Mouse (Mus musculus) limb, embryonic 14.5 days (tissue): Measurements from ENCODE around the gene Hprt. TPM values are rescaled to one million over a fixed set of nuclear protein-coding genes. Genes with fewer than 3 reads are reported as not detected.

ENCODE experiments used
- ATAC-seq: fragments of 200-750 bp; cut with Nextera tagmentation; 2 replicates; pipeline ENCODE4 v1.8.0; 2017; ENCODE audit warnings: low read depth, moderate number of reproducible peaks, moderate TSS enrichment; ENCODE audit not compliant: low FRiP score
- DNase-seq: peaks from one replicate; pipeline ENCODE4 v3.0.0-alpha.2; 2015; ENCODE audit warnings: low spot score
- H3K27ac ChIP-seq: fragments of 300-500 bp; sonication (generic); replicated peaks from 2 replicates; pipeline ENCODE4 v1.5.1; 2014; ENCODE audit warnings: low read depth, mild to moderate bottlenecking, low read length, moderate library complexity, mixed read lengths
- H3K27me3 ChIP-seq: fragments of 300-500 bp; sonication (generic); 2 replicates; pipeline ENCODE4 v1.6.1; 2014; ENCODE audit warnings: low read length, mixed read lengths; ENCODE audit not compliant: control insufficient read depth, insufficient read depth
- H3K36me3 ChIP-seq: fragments of 300-500 bp; sonication (generic); 2 replicates; pipeline ENCODE4 v1.6.1; 2014; ENCODE audit warnings: mild to moderate bottlenecking, low read length, moderate library complexity, mixed read lengths; ENCODE audit not compliant: control insufficient read depth, insufficient read depth
- H3K4me1 ChIP-seq: fragments of 300-500 bp; sonication (generic); 2 replicates; pipeline ENCODE4 v1.6.1; 2014; ENCODE audit warnings: antibody characterized with exemption, low read length, mixed read lengths; ENCODE audit not compliant: control insufficient read depth, insufficient read depth
- H3K4me2 ChIP-seq: fragments of 300-500 bp; sonication (generic); replicated peaks from 2 replicates; pipeline ENCODE4 v1.6.1; 2014; ENCODE audit warnings: low read depth, mild to moderate bottlenecking, low read length, moderate library complexity; ENCODE audit not compliant: severe bottlenecking
- H3K4me3 ChIP-seq: fragments of 300-500 bp; sonication (generic); replicated peaks from 2 replicates; pipeline ENCODE4 v1.5.1; 2014; ENCODE audit warnings: low read length
- H3K9ac ChIP-seq: fragments of 300-500 bp; sonication (generic); 2 replicates; pipeline ENCODE4 v1.6.1; 2014; ENCODE audit warnings: mild to moderate bottlenecking, low read depth, low read length, moderate library complexity; ENCODE audit not compliant: severe bottlenecking
- H3K9me3 ChIP-seq: fragments of 300-500 bp; sonication (generic); 2 replicates; pipeline ENCODE4 v1.6.1; 2016; ENCODE audit warnings: low read length; ENCODE audit not compliant: control insufficient read depth
- POLR2A ChIP-seq: fragments of 200-500 bp; IDR thresholded peaks from 2 replicates; pipeline ENCODE4 v1.8.0; 2012; ENCODE audit warnings: inconsistent platforms, mild to moderate bottlenecking, moderate library complexity, borderline replicate concordance; ENCODE audit not compliant: insufficient read depth, insufficient read length; ENCODE audit errors: extremely low read depth
- WGBS: fragments of 180-500 bp; shearing (Covaris S2); extraction: QIAGEN DNeasy Blood & Tissue Kit; methylation state at CpG from one replicate; pipeline ENCODE4 v1.1.7; 2014; 5-methylcytosine and 5-hydroxymethylcytosine counted together
- polyA plus RNA-seq, 2 experiments: library from polyadenylated mRNA; depleted of rRNA in 1 of 2; stranded (reverse) in 1 of 2; unstranded in 1 of 2; fragments of >200 nt; fragmentation: Nextera tagmentation in 1 of 2; extraction: Ambion mirVana in 1 of 2; gene quantifications; 2 replicates each; pipeline versions ENCODE4 v1.2.1 to v1.2.3; 2012 to 2014

The Hprt gene
- polyA plus RNA-seq, 2 experiments, result 60.9 to 140 TPM

DNA sequence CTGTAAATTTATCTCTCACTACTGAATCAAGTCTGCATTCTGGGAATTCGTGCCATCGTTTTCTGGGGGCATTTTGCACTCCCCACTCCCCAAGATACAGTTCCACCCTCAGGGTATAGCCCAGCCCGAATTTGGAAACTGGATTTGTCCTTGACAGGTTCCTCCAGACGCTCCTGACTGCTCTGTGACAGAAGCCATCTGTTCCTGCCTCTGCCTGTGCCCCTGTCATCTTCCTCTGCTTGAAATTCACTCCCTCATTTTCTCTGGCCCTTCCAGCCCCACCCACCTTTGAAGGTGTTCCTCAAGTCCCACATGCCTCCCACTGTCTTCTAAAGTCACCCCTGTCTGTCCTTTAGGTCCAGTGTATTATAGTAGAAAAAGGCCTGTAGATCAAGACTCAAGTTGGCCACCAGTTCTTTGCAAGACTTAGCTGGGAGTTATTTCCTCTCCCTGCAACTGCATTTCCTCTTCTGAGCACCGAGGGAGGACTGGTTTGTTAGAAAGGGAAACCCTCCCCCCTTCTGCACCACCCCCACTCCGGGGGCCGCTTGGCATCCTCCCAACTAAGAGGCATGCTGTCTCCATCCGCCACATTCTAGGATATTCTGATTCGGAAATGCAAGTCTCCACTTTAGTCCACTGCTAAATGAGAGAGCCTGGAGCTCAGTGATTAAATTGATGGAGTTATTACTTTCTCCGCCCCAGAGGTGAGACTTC, 57.4 kb downstream of the Hprt start:
- no peak for TF ChIP-seq POLR2A
- Histone ChIP-seq H3K4me3 (no peak overlapping the region), H3K36me3 (no peaks in the 10 kb centered on the region), H3K9ac (no peak overlapping the region), H3K27me3 (no peaks in the 10 kb centered on the region), H3K4me2 (no peak overlapping the region), H3K4me1 (peaks cover 3% of the 10 kb centered on the region; the same call in 1 of the 2 replicates), H3K27ac (peak overlapping the region; percentile 61), H3K9me3 (no peaks in the 10 kb centered on the region)
- WGBS, result 29% methylated on average over 10 of the region's 10 CpGs
- DNase-seq (no peak), ATAC-seq (no peak)

DNA sequence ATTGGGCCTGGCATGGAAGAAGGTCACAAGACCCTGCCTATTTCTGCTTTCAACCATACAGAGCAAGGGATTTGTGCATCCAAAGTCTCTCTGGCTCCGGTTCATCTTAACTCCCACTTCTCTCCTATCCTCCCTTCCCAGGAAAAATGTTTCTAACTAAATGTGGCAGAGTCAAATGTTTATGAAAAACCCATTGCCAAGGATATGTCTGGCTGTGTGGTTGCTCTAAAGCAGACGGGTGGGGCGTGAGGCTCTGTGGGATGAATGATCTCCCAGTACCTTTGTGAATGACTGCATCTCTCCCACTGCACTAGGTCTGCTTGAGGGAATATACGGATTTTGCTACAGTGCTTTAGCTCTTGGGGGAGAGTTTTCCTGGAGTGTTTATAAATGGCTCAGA, 58.1 kb downstream of the Hprt start:
- Histone ChIP-seq H3K9ac (no peak overlapping the region), H3K4me2 (no peak overlapping the region), H3K9me3 (no peaks in the 10 kb centered on the region), H3K36me3 (no peaks in the 10 kb centered on the region), H3K4me1 (peaks cover 5% of the 10 kb centered on the region; the same call in 1 of the 2 replicates), H3K4me3 (no peak overlapping the region), H3K27ac (peak overlapping the region; percentile 61), H3K27me3 (no peaks in the 10 kb centered on the region)
- ATAC-seq, result 0 out of 2 replicates have a peak, but pooled peaks have one; percentile 7
- DNase-seq, result no peak
- 65% methylated on average over 4 of the region's 4 CpGs for WGBS
- TF ChIP-seq POLR2A, result no peak

DNA sequence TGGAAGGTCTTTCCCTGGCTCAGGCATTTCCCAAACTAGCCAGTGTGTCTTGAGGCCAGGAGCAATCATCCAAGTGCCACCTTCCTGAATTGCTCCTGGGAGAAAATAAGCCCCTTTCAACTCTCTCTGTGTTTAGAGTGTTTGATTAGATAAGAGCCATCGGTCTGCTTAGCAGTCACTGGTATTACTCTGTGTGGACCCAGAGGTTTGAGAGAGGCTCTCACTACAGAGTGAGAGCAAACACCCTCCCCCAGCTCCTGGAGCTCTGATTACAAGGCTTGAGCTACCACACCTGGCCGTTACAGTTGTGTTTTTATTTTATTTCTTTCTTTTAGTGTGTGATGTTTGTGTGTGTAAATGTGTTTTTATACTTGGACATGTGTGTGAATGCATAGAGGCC, 59.0 kb downstream of the Hprt start:
- Histone ChIP-seq H3K4me3 (no peak overlapping the region), H3K27me3 (no peaks in the 10 kb centered on the region), H3K4me2 (no peak overlapping the region), H3K9me3 (no peaks in the 10 kb centered on the region), H3K9ac (no peak overlapping the region), H3K36me3 (no peaks in the 10 kb centered on the region), H3K4me1 (peaks cover 8% of the 10 kb centered on the region; the same call in 1 of the 2 replicates), H3K27ac (no peak overlapping the region)
- WGBS, result 26% methylated on average over 2 of the region's 2 CpGs
- DNase-seq (no peak), ATAC-seq (no peak)
- no peak for TF ChIP-seq POLR2A

DNA sequence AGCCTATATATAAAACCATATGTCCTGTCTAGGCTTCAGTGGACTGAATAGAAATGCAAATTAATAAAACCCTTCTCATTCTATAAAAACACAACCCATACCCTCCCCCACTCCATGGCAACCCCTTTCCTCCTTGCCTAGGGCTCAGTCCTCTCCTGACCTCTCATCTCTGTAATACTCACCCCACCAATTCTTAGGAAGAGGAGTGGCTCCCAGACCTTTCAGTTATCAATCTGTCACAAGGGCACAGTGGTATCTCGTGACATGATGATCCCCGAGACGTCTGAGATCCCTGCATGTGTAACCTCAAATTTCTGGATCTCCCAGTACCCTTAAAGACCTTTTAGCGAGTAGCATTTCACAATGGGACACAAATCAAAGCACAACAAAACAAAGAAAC, 61.3 kb downstream of the Hprt start:
- DNase-seq (no peak), ATAC-seq (no peak)
- no peak for TF ChIP-seq POLR2A
- H3K9ac ChIP-seq, result no peak overlapping the region
- H3K4me1 ChIP-seq, result peaks cover 12% of the 10 kb centered on the region
- no peak overlapping the region for H3K27ac ChIP-seq
- H3K4me2 ChIP-seq, result no peak overlapping the region
- no peaks in the 10 kb centered on the region for H3K9me3 ChIP-seq
- no peaks in the 10 kb centered on the region for H3K27me3 ChIP-seq
- 42% methylated on average over 4 of the region's 4 CpGs for WGBS
- peaks cover 5% of the 10 kb centered on the region for H3K36me3 ChIP-seq
- no peak overlapping the region for H3K4me3 ChIP-seq

DNA sequence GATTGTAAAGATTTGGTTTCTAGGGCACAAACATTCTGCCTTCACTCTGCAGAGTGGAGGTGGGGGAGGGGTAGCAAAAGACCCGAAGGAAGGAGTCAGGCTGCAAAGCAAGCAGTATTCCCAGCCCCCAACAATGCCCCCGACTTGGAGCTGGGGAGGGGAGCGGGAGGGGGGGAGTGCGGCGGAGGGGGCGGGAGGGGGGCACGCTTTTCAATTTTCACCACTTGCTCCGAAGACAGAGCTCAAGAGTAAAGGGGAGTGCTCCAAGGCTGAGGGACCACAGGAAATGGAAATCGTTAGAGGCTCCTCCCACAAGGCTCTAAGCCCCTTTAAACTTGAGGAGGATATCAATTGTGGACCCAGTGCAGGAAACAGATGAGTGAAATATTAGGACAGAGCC, 62.4 kb downstream of the Hprt start:
- Histone ChIP-seq H3K4me1 (peaks cover 9% of the 10 kb centered on the region), H3K9me3 (no peaks in the 10 kb centered on the region), H3K36me3 (peaks cover 12% of the 10 kb centered on the region), H3K4me2 (peak overlapping the region; percentile 29), H3K27me3 (no peaks in the 10 kb centered on the region), H3K4me3 (peak overlapping the region; percentile 7; the same call in 1 of the 2 replicates), H3K27ac (no peak overlapping the region; the same call in 1 of the 2 replicates), H3K9ac (no peak overlapping the region)
- TF ChIP-seq POLR2A, result no peak
- ATAC-seq, result no peak
- WGBS, result 19% methylated on average over 8 of the region's 9 CpGs
- DNase-seq, result peak; percentile 22
